Mouse (Mus musculus) testis, postnatal 10 days (tissue): ENCODE measurements at regions not wholly inside any gene's neighbourhood (a gene's known extent, or its start where the extent isn't known, plus 50 kb on each side); places are given as distances from the start of the nearest gene placed in this dataset.
"Not testable (repeated sequence)": the region's sequence is repeated elsewhere in the genome, so short reads cannot be mapped to it uniquely, and the experiment has no call there.

Experiments
- DNase-seq: peaks from one replicate; pipeline ENCODE4 v3.0.0; 2021; ENCODE audit warnings: low spot score

DNA sequence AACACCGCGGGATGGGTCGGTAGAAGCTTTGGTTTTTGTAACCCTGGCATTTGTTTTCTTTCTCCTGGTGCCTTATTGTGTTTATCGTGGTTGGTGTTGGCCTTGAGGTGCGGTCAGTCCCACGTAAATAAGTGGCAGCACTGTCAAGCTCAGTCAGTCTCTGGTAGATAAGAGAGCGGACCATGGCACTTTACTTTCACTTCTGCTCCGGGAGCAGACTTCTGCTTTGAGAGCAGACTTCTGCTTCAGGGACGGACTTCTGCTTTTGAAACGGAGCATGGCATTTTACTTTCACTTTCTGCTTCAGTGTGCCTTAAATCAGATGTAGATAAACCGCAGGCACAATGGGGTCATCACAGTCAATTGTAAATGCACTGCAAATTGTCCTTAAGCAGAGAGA is 54.3 kb upstream of the Ccdc66 start:
- DNase-seq, result not testable (repeated sequence)

DNA sequence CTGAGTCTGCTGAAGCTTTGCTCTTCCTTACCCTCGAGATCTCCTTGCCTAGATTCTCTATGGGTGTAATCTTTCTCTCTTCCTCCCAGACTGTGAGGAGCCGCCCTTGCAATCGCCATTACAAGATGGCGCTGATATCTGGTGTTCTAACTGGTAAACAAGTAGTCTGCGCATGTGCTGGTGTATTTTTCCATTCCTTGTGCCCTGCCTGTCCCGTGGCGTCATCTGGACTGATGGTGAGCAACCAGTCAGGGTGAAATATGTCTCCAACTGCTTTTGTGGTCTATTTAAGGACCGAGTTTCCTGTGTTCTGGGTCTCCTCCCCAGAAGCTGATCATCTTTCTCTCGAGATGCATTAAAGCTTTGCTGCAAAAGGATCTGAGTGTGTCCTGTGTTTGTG is 53.7 kb upstream of the Ccdc66 start:
- not testable (repeated sequence) for DNase-seq

DNA sequence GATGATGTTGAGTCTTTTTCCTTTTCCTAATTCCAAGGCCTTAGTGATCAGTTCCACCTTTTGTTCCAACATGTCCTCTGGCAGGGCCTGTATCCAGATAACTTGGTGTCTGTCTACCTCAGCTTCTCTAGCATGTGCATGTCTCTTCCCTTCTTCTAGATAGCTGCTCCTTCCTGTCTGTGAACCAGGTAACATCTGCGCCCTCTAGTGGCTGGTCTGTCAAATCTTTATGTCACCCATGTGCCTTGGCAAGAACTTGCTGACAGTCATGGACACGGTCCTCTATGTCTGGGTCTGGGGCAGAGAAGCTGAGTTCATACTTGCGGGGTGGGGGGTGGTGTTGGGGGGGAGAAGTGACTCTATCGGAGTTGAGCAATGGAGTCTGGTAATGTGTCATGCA is 52.2 kb upstream of the Ccdc66 start:
- DNase-seq, result peak; percentile 75

DNA sequence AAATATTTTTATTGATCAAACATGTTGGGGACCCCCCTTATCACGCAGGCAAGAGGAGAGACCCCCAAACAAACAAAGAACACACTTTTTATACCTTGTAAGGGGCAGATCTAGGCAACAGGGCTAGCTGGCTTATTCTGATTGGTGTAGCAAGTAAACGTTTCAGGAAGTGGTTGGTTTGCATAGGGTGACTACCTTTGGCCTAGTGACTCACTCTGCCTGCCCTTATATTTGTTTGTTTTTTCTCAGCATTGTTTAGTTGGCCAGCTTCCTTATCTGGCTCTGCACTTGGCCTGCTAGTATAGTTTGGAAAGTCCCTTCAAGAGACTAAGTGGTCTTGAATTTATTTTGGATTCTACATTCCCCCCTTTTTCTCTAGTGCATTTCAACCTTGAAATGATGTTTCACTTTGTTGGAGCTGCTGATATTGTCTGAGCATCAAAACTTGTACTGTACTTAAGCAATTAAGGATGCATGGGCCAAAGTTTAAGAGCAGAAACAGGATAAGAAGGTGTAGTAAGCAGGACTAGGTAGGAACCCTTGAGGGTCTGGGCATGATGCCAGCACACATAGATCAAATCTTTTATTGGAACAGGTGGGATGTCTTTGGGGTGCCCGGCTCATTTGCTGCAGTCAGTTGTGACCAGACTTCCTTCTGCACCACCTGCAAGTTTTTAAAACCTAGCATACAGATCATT is 50.7 kb upstream of the Ccdc66 start:
- DNase-seq, result no peak
